Mouse (Mus musculus) thymus, adult 18-20 months (tissue): ENCODE data around the gene Vmn2r69.

ENCODE experiments used
- DNase-seq, 2 experiments: peaks; one replicate each; pipeline ENCODE4 v3.0.0; 2022; ENCODE audit warnings: mixed read lengths in 2 of 2

The Vmn2r69 gene

GRCm38 (mm10) chr7:85415820-85416219, at the start of gene Vmn2r69:
TSS of gene Vmn2r69 (minus strand) at chr7:85415920.
- no peak for DNase-seq
